Mouse (Mus musculus): ENCODE measurements around the gene Rcan1.

The Rcan1 gene

GRCm38 (mm10) chr16:92399490-92400458 lies 70.9 kb downstream of the Rcan1 start:
- DNase-seq: peak; percentile 93 to 98

DNA sequence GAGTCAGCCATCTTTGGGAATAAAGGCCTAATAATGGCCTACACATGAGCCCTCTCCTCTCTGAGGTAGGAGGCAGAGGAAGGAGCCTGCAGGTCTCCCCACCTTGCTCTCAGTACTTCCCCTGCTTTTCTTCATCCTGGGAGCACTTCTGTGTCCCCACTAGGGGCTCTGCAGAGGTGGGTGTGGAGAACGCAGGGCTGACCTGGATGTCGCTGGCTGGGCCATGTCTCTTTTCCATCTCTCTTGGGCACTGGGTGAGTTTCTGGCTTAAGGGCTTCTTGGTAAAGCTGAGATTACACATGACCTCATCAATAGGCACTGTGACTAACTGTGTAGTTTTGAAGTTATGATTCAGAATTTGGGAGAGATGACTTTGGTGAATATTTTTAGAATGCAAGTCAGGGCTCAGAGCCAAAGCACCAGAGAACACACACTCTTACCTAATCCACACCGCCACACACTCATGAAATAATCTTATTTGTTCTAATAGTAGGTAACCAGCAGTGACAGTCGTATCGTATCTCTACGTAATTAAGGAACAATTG lies 72.0 kb downstream of the Rcan1 start:
- DNase-seq: no peak

DNA sequence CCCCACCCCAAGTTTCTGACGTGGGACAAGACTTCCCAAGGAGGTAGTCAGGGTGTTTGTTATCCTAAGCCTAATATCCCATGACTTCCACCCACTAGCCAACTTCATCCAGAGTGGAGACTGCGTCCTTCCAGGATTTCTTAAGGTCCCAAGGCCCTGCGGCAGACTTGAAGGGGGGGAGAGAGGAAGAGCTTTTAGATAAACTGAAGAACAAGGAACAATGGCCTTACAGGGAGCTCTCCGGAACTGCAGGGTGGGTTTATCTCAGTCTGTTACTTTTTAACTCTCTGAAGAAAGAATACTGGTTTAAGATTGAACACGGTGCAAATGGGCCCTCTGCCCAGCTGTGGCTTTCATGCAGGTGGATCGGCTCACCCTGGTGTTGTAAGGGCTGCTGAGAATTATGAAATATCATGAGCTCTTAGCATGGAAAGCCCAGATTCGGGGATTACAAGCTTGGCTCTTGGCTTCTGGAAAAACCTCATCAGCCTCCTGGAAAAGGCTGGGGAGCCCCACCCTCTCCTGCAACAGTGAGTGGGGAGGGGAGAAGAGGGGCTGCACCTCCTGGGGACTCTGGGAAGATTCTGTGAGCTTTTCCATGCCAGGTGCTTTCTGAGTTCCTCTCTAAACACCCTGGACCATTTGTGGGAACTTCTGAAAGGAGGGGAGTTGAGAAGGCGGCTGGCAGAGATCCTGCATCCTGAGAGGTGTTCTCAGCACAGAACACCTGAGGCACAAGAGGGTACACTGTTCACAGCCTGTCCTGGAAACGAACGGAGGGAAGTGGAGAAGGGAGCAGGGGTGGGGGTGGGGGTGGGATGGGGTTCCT lies 72.7 kb downstream of the Rcan1 start:
- peak; percentile 55 to 72 for DNase-seq

GRCm38 (mm10) chr16:92393732-92394131 lies 76.9 kb downstream of the Rcan1 start:
- peak in 1 of 2 experiments; percentile 46 for DNase-seq

- DNase-seq: no peak
Measured at GRCm38 (mm10) chr16:92387692-92388091, 83.0 kb downstream of the Rcan1 start.

DNA sequence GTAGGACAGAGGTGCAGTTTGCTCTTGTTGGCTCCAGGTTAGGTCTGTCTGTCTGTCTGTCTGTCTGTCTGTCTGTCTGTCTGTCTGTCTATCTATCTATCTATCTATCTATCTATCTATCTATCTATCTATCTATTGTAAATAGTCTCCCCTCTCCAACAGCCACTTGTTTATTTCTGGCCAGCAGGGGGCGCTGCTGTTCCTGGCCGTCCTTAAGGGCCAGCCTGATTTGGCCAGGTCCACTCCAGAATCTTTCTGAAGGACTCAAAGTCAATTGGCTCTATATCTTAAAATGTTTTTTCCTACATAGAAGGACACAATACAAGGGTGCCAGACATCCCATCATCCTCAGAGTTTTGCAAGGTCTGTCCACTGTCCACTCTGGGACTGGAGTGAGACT lies 85.6 kb downstream of the Rcan1 start:
- peak; percentile 79 to 89 for DNase-seq

- no peak for DNase-seq
Measured at GRCm38 (mm10) chr16:92383412-92383811, 87.3 kb downstream of the Rcan1 start.

- no peak for DNase-seq
Measured at GRCm38 (mm10) chr16:92382508-92382907, 88.2 kb downstream of the Rcan1 start.

GRCm38 (mm10) chr16:92381092-92381491 lies 89.6 kb downstream of the Rcan1 start:
- DNase-seq: no peak

DNA sequence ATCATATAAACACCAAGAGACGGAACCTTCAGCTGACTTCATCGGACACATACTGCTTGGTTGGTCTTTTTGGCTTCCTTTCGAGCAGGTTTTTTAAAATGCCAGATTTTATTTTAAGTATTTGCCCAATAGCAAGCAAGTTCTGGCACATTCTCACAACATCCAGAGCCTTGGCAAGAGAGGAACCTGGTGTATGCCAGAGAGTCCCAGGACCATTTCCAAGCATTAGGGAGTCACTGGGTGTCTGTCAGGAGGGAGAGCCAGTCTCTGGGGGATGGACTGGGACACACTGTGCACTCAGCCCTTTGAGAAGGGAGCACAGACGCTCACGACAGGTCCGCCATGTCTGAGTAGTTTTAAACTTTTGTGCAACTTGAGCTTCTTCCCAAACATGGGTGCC lies 93.7 kb downstream of the Rcan1 start:
- no peak for DNase-seq

DNA sequence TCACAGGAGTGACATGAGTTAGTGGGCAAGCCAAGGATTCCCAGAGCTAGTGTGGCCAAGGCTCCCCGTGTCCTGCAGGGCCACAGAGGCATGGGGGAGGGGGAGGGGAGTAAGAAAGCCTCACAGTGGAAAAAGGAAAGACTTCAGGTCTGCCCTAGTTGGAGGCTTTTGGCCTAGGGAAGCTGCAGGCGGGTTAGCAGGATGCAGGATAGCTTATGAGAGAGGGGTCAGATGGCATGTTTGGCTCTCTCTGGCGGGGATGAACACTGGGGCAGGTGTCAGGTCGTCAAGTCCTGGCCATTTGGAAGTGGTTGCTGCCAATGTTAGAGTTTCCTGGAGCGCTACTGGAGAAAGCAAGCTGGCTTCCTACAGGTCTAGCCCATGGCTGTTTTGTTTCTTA lies 99.0 kb downstream of the Rcan1 start:
- DNase-seq: no peak

GRCm38 (mm10) chr16:92369260-92369659 lies 101.4 kb downstream of the Rcan1 start:
- peak; percentile 48 to 69 for DNase-seq

DNA sequence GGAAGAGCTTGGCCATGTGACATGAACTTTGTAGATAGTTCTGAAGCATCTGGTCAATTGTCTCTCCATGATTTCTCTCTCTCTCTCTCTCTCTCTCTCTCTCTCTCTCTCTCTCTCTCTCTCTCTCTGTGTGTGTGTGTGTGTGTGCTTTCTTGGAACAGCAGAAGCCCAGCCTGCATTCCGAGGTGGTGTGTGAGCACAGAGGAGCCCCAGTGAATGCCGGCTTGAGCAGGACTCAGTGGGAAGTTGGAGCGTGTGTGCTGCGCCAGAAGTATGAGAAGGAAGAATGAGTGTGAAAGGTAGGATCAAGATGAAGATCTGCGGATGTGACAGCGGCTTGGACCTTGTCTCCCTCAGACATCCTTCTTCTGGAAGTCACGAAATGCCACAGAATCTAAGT lies 105.2 kb downstream of the Rcan1 start:
- DNase-seq: no peak

DNA sequence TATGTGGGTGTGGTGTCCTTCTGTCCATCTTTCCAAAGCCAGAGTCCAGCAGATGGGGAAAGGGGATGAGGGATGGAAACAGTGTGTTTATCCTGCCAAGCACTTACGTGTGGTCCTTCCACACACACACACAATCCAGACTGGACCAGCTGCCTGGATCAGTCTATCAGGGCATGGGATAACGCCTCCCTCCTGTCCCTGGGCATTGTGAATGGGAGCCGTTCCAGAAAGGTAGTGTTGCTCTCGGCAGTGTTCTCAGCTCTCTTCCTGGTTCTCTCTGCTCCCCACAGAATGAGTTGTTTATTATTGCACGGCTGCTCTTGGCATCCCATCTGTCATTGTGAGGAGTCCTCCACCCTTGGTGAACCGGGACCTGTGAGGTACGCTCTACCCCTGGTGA lies 110.0 kb downstream of the Rcan1 start:
- no peak for DNase-seq

GRCm38 (mm10) chr16:92359229-92359628 lies 111.4 kb downstream of the Rcan1 start, which contains the start of gene Kcne1:
Gene Kcne1, minus strand, starts transcription at chr16:92359468.
- no peak for DNase-seq

- peak in 1 of 2 experiments; percentile 43 for DNase-seq
Measured at GRCm38 (mm10) chr16:92358734-92359133, 111.9 kb downstream of the Rcan1 start.

- no peak for DNase-seq
Measured at GRCm38 (mm10) chr16:92357566-92357965, 113.1 kb downstream of the Rcan1 start.

DNA sequence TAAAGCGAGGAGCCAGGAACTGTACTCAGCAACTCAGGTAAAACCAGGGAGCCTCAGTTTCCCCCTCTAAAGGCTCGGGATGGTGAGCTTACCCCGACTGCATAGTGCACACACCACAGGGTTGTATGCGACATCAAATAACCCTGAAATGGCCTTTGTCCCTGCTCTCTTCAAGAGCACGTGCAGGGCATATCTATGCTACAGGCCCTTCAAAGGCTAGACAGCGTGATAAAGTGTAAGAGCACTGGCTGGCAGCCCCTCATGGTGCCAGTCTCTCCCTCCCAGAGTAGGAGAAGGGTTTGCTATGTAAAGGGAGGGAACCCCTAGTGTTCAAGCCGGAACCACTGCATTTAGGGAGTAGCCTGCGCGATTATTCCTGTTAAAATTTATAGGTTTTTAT lies 113.6 kb downstream of the Rcan1 start:
- DNase-seq: no peak

GRCm38 (mm10) chr16:92355982-92356381 lies 114.7 kb downstream of the Rcan1 start:
- no peak for DNase-seq

GRCm38 (mm10) chr16:92355366-92355765 lies 115.3 kb downstream of the Rcan1 start:
- no peak for DNase-seq

- no peak for DNase-seq
Measured at GRCm38 (mm10) chr16:92353897-92354296, 116.8 kb downstream of the Rcan1 start.

- DNase-seq: no peak
Measured at GRCm38 (mm10) chr16:92353295-92353694, 117.4 kb downstream of the Rcan1 start.

- no peak for DNase-seq
Measured at GRCm38 (mm10) chr16:92348941-92349340, 121.7 kb downstream of the Rcan1 start.
